In the genomic region with DNA sequence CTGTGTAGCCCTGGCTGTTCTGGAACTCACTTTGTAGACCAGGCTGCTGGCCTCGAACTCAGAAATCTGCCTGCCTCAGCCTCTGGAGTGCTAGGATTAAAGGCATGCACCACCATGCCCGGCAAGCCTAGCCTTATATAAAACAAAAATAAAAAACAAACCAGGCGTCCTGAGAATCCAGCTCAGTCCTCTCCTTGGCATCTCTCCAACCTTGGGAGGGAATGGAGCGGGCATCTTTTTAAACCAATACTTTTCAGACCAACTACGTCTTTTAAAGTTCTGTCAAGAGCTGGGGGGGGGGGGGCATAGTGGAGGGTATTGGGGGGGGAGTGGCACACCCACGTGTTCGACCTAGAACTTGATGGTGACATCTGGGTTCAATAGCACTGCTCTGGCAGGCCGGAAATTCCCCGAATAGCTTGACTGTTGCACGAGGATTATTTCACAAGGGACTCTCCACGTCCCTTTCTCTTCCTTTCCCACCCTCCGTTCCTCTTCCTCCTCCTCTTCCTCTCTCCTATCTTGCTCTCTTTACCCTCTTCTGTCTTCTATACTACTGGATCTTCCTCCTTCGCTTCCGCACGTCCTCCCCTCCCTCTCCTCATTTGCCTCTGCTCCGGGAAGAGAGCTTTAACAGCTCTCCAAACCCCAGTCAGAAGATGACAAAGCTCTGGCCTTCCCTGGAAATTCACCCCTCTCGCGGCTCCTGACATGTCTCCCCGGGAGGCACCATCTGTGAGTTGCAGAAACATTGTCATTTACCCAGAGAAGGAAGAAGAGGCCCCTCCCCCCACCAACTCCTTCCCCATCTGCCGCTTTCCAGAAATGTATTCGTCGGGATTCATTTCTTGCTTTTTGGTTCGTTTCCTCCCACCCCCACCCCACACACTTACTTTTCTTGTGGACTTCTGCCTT, we compare ENCODE assay signal across 8 mouse cellular contexts. TPM values are rescaled to one million over a fixed set of nuclear protein-coding genes. Genes with fewer than 3 reads are reported as not detected.
DNase-seq lines count a peak whose midpoint lies in the region; ATAC-seq lines count a peak whose summit lies in the region.

No protein-coding gene starts in this region.

- ATAC-seq in lung, embryonic 16.5 days (ENCODE audit: low read depth), result peak; percentile 75; the same call in 1 of the 2 replicates

- H3K9ac ChIP-seq in lung, embryonic 16.5 days (ENCODE audit: low read length), result no peak overlapping the region

- H3K27me3 ChIP-seq in lung, embryonic 16.5 days (ENCODE audit: control insufficient read depth, insufficient read depth, low read depth, low read length), result no peaks in the 10 kb centered on the region

- intact Hi-C loops in gastrocnemius, postnatal 14 days (cut with DNase I; ENCODE audit: low total_unique reads), result loop anchor here (10.0 kb wide), 1 partner anchor 188 kb away; no protein-coding TSS in a partner anchor

- H3K4me1 ChIP-seq in lung, embryonic 16.5 days (replicated peaks; ENCODE audit: control insufficient read depth, insufficient read depth, low read length), result peaks cover 10% of the 10 kb centered on the region; the same call in 1 of the 2 replicates

- 21% methylated on average over 23 of the region's 23 CpGs for WGBS in lung, embryonic 16.5 days

- H3K36me3 ChIP-seq in lung, embryonic 16.5 days (ENCODE audit: control insufficient read depth, insufficient read depth, low read length), result no peaks in the 10 kb centered on the region

- H3K4me3 ChIP-seq in lung, embryonic 16.5 days (ENCODE audit: low read length), result peak overlapping the region; percentile 5

- H3K4me2 ChIP-seq in lung, embryonic 16.5 days (ENCODE audit: low read depth, low read length), result peak overlapping the region; percentile 41

- H3K9me3 ChIP-seq in lung, embryonic 16.5 days (ENCODE audit: control insufficient read depth, low read length), result no peaks in the 10 kb centered on the region

- DNase-seq in ZHBTc4 (ENCODE audit: low read depth, low spot score), result peak; percentile 38
- peak; percentile 57 to 74 for DNase-seq in cerebellum, postnatal 25 days
- peak; percentile 9 for DNase-seq in heart, adult 8-10 months (ENCODE audit: low spot score)
- peak; percentile 39 to 60 for DNase-seq in kidney, postnatal 4 days
- DNase-seq in right cerebral cortex, postnatal 25 days, result peak; percentile 66
- no peak for DNase-seq in gastrocnemius, postnatal 14 days
- no peak for DNase-seq in urinary bladder, adult 18-20 months (ENCODE audit: low spot score in 2 of 2)

- H3K27ac ChIP-seq in lung, embryonic 16.5 days (ENCODE audit: low read length), result peak overlapping the region; percentile 73

RNA-seq across cellular contexts. Expression of a gene that starts 5.2 kb away (rescaled TPM):
- total RNA-seq in heart, adult 8-10 months (2022), result under 1 TPM; 0.65 to 0.82 (median 0.73) TPM
- polyA plus RNA-seq in lung, embryonic 16.5 days (2015; fragmentation: Nextera tagmentation; extraction: Ambion mirVana), result 1.3 and 1.5 TPM in 2 replicates
- 1 to 10 TPM; 2.0 to 2.2 TPM for total RNA-seq in gastrocnemius, postnatal 14 days (2021)

Comparison
In these comparisons a context has a peak if more than half of its experiments do, and no peak if none do; other contexts are left out.
1. DNase-seq: peak in ZHBTc4 (single experiment), cerebellum, postnatal 25 days (2 of 2), heart, adult 8-10 months (single experiment), kidney, postnatal 4 days (2 of 2) and right cerebral cortex, postnatal 25 days (single experiment); none in gastrocnemius, postnatal 14 days (single experiment) and urinary bladder, adult 18-20 months (0 of 2).